Mouse (Mus musculus) ES-E14 (cell line): Measurements from ENCODE around the gene Pygm. TPM values are rescaled to one million over a fixed set of nuclear protein-coding genes. Genes with fewer than 3 reads are reported as not detected.
A peak's percentile ranks its signal among the peaks of the same experiment; 100 is the strongest.

Experiments
- DNase-seq: peaks from one replicate; pipeline ENCODE4 v3.0.0-alpha.2; 2013; ENCODE audit warnings: low read depth, low spot score
- H3K27ac ChIP-seq: 2 replicates; pipeline ENCODE4 v1.5.1; 2012; ENCODE audit warnings: low read depth, mild to moderate bottlenecking, low read length, moderate library complexity, mixed read lengths; ENCODE audit not compliant: poor library complexity, insufficient read depth, severe bottlenecking
- H3K36me3 ChIP-seq: 2 replicates; pipeline ENCODE4 v1.6.1; 2012; ENCODE audit warnings: mild to moderate bottlenecking, low read length, moderate library complexity, mixed read lengths; ENCODE audit not compliant: control insufficient read depth, poor library complexity, insufficient read depth, severe bottlenecking
- H3K4me1 ChIP-seq, 2 experiments: fragments of 150-350 bp in 1 of 2; sonication (generic) in 1 of 2; 2 replicates each; pipeline ENCODE4 v1.6.1; 2012; ENCODE audit warnings: low read length in 2 of 2, mild to moderate bottlenecking in 1 of 2, mixed read lengths in 1 of 2; ENCODE audit not compliant: control insufficient read depth in 2 of 2, insufficient read depth in 2 of 2, poor library complexity in 1 of 2
- H3K4me3 ChIP-seq, 2 experiments: fragments of 150-350 bp in 1 of 2; sonication (generic) in 1 of 2; 2 replicates each; pipeline ENCODE4 v1.5.1; 2012; ENCODE audit warnings: low read length in 2 of 2, low read depth in 1 of 2, mild to moderate bottlenecking in 1 of 2, mixed read lengths in 1 of 2; ENCODE audit not compliant: insufficient read depth in 1 of 2, poor library complexity in 1 of 2, severe bottlenecking in 1 of 2
- H3K9ac ChIP-seq: 2 replicates; pipeline ENCODE4 v1.6.1; 2012; ENCODE audit warnings: low read depth, mild to moderate bottlenecking, low read length, mixed read lengths; ENCODE audit not compliant: poor library complexity, insufficient read depth, severe bottlenecking
- H3K9me3 ChIP-seq: fragments of 150-350 bp; sonication (generic); 2 replicates; pipeline ENCODE4 v1.6.1; 2012; ENCODE audit warnings: low read depth, mild to moderate bottlenecking, low read length; ENCODE audit not compliant: control insufficient read depth, insufficient read depth
- CHD2 ChIP-seq: IDR thresholded peaks from 2 replicates; pipeline ENCODE4 v1.6.1; 2014; ENCODE audit warnings: mild to moderate bottlenecking, low read depth, low read length, inconsistent platforms
- HCFC1 ChIP-seq: IDR thresholded peaks from 2 replicates; pipeline ENCODE4 v1.6.1; 2012; ENCODE audit warnings: low read length, inconsistent platforms, borderline replicate concordance; ENCODE audit not compliant: insufficient read depth
- MAFK ChIP-seq: IDR thresholded peaks from 2 replicates; pipeline ENCODE4 v1.6.1; 2014; ENCODE audit warnings: mild to moderate bottlenecking, low read depth, low read length, inconsistent platforms; ENCODE audit not compliant: insufficient read depth
- ZC3H11A ChIP-seq: IDR thresholded peaks from 2 replicates; pipeline ENCODE4 v1.6.1; 2012; ENCODE audit warnings: low read depth, mild to moderate bottlenecking, inconsistent platforms, low read length, borderline replicate concordance
- ZNF384 ChIP-seq: IDR thresholded peaks from 2 replicates; pipeline ENCODE4 v1.6.1; 2012; ENCODE audit warnings: low read depth, low read length, inconsistent platforms
- in situ Hi-C, 2 experiments: fragments of 600-800 bp; cut with MboI; formaldehyde crosslinking; loops; one replicate each; pipeline ENCODE4 v1.15.1; 2025; ENCODE audit warnings: low sequenced_read_pairs in 2 of 2, inconsistent platforms in 1 of 2; ENCODE audit not compliant: unreplicated experiment in 2 of 2
- total RNA-seq: library from RNA; depleted of rRNA; stranded (reverse); fragments of 300-350 nt; gene quantifications from 2 replicates; pipeline ENCODE4 v1.2.3, GENCODE M21; 2012

The Pygm gene
- total RNA-seq, 1 experiment, result 4.6 TPM

- Histone ChIP-seq H3K4me3 (no peak overlapping the region), H3K4me1 (peaks cover 7 to 38% of the 10 kb centered on the region in 2 experiments), H3K9me3 (no peaks in the 10 kb centered on the region), H3K36me3 (no peaks in the 10 kb centered on the region; the same call in 1 of the 2 replicates), H3K27ac (no peak overlapping the region), H3K9ac (no peak overlapping the region)
- TF ChIP-seq ZC3H11A (no peak), MAFK (peak; percentile 58; the same call in 1 of the 2 replicates), ZNF384 (no peak)
- no peak for DNase-seq
- in situ Hi-C loops, result no loop called here
Measured at GRCm38 (mm10) chr19:6409176-6409575, 25.0 kb downstream of the Pygm start.

DNA sequence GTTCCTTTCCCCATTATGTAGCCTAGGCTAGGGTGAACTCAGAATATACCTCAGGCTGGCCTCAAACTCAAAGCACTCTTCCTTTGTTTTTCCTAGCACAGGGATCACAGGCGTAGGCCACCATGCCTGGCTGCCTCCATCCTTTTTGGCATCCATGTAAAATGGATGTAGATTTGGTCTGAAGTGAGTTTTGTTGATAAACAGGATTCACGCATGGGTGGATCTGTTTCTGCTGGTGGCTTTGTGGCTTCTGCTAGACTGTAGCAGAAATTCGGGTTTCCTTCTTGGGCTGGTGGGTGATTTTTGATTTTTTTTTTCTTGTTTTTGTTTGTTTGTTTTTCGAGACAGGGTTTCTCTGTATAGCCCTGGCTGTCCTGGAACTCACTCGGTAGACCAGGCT, 25.7 kb downstream of the Pygm start:
- peaks cover 2% of the 10 kb centered on the region; the same call in 1 of the 2 replicates for H3K36me3 ChIP-seq
- H3K4me3 ChIP-seq, result no peak overlapping the region
- no peaks in the 10 kb centered on the region for H3K9me3 ChIP-seq
- H3K27ac ChIP-seq, result no peak overlapping the region
- H3K9ac ChIP-seq, result no peak overlapping the region
- no peak for DNase-seq
- TF ChIP-seq HCFC1 (no peak), ZNF384 (no peak), CHD2 (no peak), MAFK (no peak), ZC3H11A (no peak)
- in situ Hi-C loops, result no loop called here
- peaks cover 8 to 34% of the 10 kb centered on the region in 2 experiments for H3K4me1 ChIP-seq

- peak overlapping the region; percentile 11 to 61 for H3K4me3 ChIP-seq
- no peak for DNase-seq
- peaks cover 15 to 49% of the 10 kb centered on the region in 2 experiments for H3K4me1 ChIP-seq
- TF ChIP-seq CHD2 (no peak), MAFK (no peak), ZNF384 (no peak), ZC3H11A (no peak), HCFC1 (no peak)
- peak overlapping the region; percentile 65; the same call in 1 of the 2 replicates for H3K9ac ChIP-seq
- H3K9me3 ChIP-seq, result no peaks in the 10 kb centered on the region
- in situ Hi-C loops, result no loop called here
- peak overlapping the region; percentile 32; the same call in 1 of the 2 replicates for H3K27ac ChIP-seq
- peaks cover 2% of the 10 kb centered on the region; the same call in 1 of the 2 replicates for H3K36me3 ChIP-seq
Measured at GRCm38 (mm10) chr19:6412798-6413197, 28.6 kb downstream of the Pygm start.

DNA sequence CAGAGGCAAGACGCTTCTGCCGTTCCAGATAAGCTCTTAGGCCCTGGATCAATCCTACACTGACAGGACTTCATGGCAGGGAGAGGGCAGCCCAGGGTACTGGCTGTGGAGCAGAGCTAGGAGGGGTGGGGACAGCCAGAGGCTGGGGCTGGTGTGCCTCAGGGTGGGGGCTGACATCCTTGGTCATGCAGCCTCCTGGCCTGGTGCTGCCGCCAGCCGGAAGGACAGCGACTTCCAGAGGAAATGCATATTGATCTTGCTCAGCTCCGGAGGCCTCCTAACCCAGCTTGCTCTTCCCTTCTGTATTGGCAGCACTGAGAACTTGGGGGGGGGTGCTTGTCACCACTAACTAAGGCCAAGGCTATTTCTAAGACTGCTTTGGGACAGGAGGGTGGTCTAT, 31.3 kb downstream of the Pygm start:
- Histone ChIP-seq H3K9me3 (no peaks in the 10 kb centered on the region), H3K4me3 (no peak overlapping the region), H3K4me1 (peaks cover 15 to 45% of the 10 kb centered on the region in 2 experiments), H3K27ac (peak overlapping the region; percentile 80; the same call in 1 of the 2 replicates), H3K9ac (peak overlapping the region; percentile 0; the same call in 1 of the 2 replicates), H3K36me3 (peaks cover 2% of the 10 kb centered on the region; the same call in 1 of the 2 replicates)
- no peak for DNase-seq
- in situ Hi-C loops, result no loop called here
- TF ChIP-seq ZNF384, result no peak
- TF ChIP-seq HCFC1, result no peak
- TF ChIP-seq ZC3H11A, result no peak
- no peak for TF ChIP-seq MAFK
- no peak for TF ChIP-seq CHD2

- peaks cover 2% of the 10 kb centered on the region; the same call in 1 of the 2 replicates for H3K36me3 ChIP-seq
- no peaks in the 10 kb centered on the region for H3K9me3 ChIP-seq
- peak overlapping the region; percentile 80 for H3K27ac ChIP-seq
- in situ Hi-C loops, result no loop called here
- H3K4me1 ChIP-seq, result peaks cover 15 to 41% of the 10 kb centered on the region in 2 experiments
- H3K9ac ChIP-seq, result peak overlapping the region; percentile 51; the same call in 1 of the 2 replicates
- DNase-seq, result no peak
- TF ChIP-seq HCFC1 (no peak), ZC3H11A (no peak), MAFK (no peak), ZNF384 (no peak), CHD2 (no peak)
- H3K4me3 ChIP-seq, result peak overlapping the region; percentile 7 to 14; a peak in 2 of 4 replicates
Measured at GRCm38 (mm10) chr19:6416124-6416770, 32.0 kb downstream of the Pygm start.
